Mouse (Mus musculus) T-helper 17 cell (primary cell): ENCODE measurements around the gene Lrrc52.

Experiments
- in situ Hi-C, 2 experiments: fragments of 300-600 bp; cut with MboI, MseI; formaldehyde crosslinking; loops; 1 replicate in 1 of 2; 2 replicates in 1 of 2; pipeline ENCODE4 v1.15.1; 2025; ENCODE audit warnings: high pct_unique_total_duplicates in 2 of 2

Lrrc52 gene

DNA sequence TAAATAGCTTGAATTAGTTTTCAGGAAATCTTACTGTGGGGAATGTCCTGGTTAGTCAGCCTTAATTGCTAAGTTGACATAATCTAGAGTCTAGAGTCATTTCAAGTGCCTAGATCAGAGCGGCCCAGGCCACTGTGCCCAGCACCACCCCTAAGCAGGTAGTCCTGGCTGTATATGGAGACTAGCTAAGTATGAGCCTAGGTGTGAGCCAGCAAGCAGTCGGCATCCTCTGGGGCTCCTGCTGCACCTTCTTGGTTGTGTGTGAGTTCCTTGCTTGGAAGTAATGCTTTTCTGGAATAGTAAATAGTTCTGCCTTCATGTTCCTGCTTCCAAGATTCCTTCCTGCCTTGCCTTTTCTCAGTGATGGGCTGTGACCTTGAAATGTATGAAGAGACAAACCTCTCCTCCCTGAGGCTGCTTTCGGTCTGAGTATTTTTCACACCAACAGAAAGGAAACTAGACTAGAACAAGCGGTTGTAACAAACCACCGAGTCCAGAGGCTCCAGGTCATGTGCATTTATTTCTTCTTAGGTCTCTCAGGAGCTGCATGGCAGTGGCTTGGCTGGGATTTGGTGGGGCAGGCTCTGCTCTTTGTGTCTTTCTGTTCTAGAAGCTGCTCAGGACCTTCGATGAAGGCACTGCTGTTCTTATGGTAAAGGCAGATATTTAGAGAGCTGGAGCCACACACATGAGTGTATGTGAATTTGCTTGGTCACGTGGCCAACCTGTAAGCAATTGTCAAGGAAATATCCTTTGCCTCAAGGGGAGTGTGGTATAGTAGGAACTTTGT, 30.2 kb downstream of the Lrrc52 start:
- in situ Hi-C loops: no loop called here

DNA sequence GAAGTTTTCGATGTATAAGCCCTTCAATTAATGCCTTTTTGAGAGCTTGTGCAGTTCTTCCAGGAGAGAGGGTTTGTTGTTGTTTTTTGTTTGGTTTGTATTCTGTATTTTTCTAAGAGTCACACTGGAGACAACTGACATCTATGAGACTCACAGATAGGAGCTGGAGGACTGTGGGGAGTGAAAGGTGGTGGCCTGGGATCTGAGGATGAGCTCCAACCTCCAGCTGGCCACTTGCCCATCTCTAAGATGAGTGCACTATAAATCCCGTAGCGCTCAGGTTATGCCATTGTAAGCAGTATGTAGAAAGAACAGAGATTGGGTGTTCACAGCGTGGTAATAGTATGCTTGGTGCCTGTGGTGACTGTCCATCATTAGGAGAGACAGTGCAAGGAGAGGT, 31.6 kb downstream of the Lrrc52 start:
- in situ Hi-C loops: no loop called here

DNA sequence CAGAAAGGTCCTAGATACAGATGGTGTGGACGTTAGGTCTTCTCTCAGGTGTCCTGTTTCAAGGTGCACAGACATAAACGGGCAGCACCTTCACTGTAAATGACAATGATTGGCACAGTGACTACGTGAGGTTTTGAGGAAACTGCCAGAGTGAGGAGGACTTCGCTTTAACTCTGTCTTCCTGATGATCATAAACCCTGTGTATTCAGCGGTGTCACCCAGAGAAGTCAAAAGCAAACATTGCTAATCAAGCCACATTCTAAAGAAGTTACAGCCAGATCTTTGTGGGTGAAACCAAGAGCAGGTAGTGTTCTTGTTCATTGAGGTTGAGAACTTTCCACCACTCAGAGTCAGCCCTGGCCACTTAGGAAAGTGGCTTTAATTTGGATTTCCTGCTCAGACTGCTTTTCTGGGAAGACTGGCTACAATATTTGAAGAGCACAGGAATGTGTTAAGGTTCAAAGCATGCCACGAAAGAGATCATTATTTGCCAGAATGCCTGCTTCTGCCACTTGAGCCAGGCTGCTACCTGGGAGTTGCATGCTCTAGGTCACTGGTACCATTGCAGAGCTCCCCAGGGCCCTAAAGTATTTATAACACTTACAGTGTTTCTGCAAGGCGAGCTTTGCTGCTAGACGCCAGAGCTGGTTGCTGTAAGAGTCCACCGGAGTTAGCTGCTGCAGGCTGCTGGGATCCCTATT, 35.5 kb downstream of the Lrrc52 start:
- in situ Hi-C loops: no loop called here

DNA sequence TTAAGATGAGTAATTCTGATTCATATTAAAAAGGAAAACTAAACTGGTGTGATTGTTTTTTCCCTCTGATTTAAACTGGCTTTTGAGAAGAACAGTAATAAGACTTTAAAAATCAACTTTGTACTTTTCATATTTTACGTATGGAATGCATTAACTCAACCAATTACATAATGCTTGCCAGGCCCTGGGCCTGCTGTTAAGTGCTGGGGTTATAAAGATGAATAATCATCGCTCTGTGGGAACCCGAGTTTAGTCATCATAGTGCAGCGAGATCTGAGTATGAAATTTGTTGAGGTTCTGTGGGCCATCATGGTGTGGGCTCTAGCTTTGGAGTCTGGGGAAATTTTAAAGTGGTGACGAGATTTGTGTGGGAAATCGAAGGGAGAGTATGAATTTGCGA, 39.9 kb downstream of the Lrrc52 start:
- in situ Hi-C loops: no loop called here

DNA sequence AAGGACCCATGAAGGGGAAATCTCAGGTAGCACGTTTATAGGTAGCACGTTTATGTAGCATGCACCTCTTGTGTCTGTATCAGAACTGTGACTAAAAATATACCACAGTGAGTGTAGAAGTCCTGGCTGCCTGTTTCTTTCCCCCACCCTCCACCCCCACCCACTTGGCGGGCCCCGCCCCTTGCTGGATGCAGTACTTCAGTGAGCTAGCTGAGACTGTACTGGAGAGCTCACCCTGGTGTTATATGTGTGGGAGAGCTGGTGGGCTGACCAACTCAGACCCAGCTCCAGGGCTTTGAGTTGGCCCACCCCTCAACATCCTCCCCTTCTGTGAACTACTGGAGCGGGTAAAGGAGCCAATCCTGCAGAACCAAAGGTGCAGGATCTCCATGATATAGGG, 41.0 kb downstream of the Lrrc52 start:
- in situ Hi-C loops: no loop called here

DNA sequence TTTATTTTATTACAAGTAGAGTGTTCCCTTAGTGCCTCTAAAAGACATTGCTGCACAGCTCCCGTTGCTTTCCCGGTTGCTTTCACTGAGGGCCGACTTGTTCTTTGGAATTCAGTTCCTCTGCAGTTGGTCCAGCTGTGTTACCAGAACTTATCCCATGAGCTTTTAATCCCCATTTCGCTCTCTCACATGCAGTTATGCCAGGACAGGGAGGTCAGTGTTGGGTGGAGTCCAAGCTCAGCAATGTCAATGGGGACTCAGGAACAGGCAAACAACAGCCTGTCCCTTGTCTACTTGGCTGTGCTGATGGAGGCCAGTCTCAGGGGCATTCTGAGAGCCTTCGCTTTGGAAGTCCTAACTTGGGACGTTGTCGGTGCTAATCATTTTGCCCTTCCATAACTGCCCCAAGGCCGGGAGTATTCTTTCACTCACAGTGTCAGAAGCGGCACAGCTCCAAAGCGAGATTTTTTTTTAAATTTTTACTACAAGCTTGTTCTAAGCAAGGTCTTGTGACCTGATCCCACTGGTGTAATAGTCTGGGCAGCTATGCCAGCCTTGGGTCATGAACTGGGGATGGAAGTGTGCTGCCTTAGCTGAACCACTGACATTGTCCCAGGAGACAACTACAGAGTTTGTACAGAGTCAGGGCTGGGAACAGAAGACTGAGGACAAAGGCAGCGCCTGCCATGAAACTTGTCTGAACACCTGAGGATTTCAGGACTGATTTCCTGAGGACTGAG, 43.9 kb downstream of the Lrrc52 start:
- in situ Hi-C loops: no loop called here

DNA sequence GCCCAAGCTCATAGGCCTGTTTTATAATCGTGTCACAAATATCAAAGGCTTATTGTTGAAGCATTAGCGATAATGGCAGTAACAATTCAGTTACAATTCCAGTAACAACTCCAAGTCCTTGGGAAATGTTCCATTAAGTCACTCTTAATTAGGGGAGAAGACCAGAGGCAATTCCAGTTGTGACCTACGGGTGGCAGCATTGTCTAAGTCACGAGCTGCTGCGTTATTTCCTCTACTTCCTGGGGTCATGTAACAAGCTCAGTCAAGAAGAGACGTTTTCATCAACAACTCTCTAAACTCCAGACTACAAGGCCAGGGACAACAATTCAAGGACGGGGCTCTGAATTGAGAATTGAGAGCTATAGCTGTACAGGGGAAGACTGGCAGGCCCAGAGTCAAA, 51.7 kb downstream of the Lrrc52 start:
- in situ Hi-C loops: loop anchor here (5.0 kb wide), 2 partner anchors 222 to 227 kb away; no protein-coding TSS in a partner anchor

DNA sequence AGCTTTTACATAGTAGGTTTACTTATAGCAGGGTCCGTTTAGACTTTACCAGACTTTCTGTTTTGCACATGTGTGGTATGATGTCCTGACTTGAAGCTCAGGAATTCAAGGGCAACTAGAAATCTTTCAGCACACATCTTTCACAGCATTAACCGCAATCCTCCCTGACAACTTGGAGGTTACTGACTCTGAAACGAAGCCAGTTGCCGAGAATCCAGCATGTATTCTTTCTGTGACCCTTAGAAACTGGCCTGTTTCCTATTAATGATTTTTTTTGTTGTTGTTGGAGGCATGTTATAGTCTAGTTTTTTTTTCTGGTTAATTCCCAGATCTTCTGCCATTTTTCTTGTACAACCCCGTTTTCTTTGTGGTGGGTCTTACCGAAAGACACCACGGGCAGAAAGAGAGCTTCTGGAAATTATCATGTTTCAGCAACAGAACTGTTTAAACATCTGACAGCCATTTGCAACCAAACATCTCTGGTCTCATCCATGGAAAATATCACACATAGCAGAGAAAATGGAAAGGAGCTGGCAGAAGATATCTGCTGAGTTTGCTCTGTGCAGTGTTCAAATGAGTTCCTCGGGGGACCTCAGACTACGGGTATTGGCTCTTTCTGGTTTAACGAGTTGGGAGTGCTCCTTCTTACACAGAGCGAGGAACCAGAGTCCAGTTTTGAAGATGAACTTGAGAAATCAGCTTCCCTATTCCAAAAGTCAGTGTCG, 54.4 kb downstream of the Lrrc52 start:
- in situ Hi-C loops: loop anchor here in 1 of 2 experiments (5.0 kb wide), 1 partner anchor 230 kb away; no protein-coding TSS in a partner anchor

DNA sequence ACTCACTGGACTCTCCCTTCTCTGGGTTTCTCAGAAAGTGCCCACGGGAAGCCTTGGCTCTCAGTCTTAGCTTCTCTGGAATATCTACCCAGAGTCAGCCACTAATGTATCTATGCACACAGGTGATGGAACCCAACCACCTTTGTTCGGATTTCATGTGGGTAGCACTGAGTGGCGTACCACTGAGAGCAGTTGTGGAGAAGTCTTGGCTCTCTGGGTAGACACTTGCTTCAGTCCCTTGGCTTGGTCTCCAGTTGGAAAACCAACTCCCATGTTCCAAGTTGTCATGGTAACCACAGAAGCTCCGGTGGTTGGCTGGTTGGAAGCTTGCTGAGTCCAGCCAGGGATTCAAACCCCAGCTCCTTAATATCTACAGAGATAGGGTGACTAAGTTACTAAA, 57.0 kb downstream of the Lrrc52 start:
- in situ Hi-C loops: no loop called here

DNA sequence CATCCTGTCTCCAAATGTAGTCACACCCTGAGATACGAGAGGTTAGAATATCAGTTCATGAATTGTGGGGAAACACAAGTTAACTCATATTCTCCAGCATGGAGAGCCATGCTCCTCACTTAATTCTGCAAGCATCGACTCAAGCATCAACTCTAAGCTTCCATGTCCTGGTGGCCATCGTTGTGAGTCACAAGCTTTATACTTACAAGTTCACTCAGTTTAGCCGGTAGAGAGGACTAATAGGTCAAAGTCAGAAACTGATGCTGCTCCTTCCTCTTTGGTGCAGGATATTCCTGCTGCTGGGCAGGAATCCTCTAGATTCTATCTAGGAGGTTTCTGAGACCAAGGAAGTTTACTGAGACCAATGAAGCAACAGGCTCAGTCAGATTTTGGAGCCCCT, 61.3 kb downstream of the Lrrc52 start:
- in situ Hi-C loops: no loop called here
